Mouse (Mus musculus) stomach, embryonic 16.5 days (tissue): ENCODE results near the gene Mgll. TPM values are rescaled to one million over a fixed set of nuclear protein-coding genes. Genes with fewer than 3 reads are reported as not detected.

Source experiments
- ATAC-seq: fragments of 200-750 bp; cut with Nextera tagmentation; 2 replicates; pipeline ENCODE4 v1.8.0; 2017; ENCODE audit warnings: moderate number of reproducible peaks, moderate TSS enrichment; ENCODE audit not compliant: insufficient read depth, low FRiP score
- H3K27ac ChIP-seq: fragments of 300-500 bp; sonication (generic); 2 replicates; pipeline ENCODE4 v1.5.1; 2014; ENCODE audit warnings: low read length
- H3K27me3 ChIP-seq: fragments of 300-500 bp; sonication (generic); 2 replicates; pipeline ENCODE4 v1.6.1; 2014; ENCODE audit warnings: low read length, control low read depth, mixed read lengths; ENCODE audit not compliant: control insufficient read depth, insufficient read depth
- H3K36me3 ChIP-seq: fragments of 300-500 bp; sonication (generic); 2 replicates; pipeline ENCODE4 v1.6.1; 2014; ENCODE audit warnings: low read length; ENCODE audit not compliant: control insufficient read depth, insufficient read depth
- H3K4me1 ChIP-seq: fragments of 300-500 bp; sonication (generic); 2 replicates; pipeline ENCODE4 v1.6.1; 2014; ENCODE audit warnings: low read length, control low read depth, mixed read lengths; ENCODE audit not compliant: control insufficient read depth, insufficient read depth
- H3K4me2 ChIP-seq: fragments of 300-500 bp; sonication (generic); 2 replicates; pipeline ENCODE4 v1.6.1; 2014; ENCODE audit warnings: low read depth, low read length, mixed read lengths
- H3K4me3 ChIP-seq: fragments of 300-500 bp; sonication (generic); replicated peaks from 2 replicates; pipeline ENCODE4 v1.5.1; 2014; ENCODE audit warnings: mild to moderate bottlenecking, low read length
- H3K9ac ChIP-seq: fragments of 300-500 bp; sonication (generic); 2 replicates; pipeline ENCODE4 v1.6.1; 2014; ENCODE audit warnings: low read length
- H3K9me3 ChIP-seq: fragments of 300-500 bp; sonication (generic); replicated peaks from 2 replicates; pipeline ENCODE4 v1.6.1; 2016; ENCODE audit warnings: low read length, control low read depth; ENCODE audit not compliant: control insufficient read depth
- WGBS: fragments of 180-500 bp; shearing (Covaris S2); extraction: QIAGEN DNeasy Blood & Tissue Kit; methylation state at CpG from one replicate; pipeline ENCODE4 v1.1.7; 2014; 5-methylcytosine and 5-hydroxymethylcytosine counted together
- polyA plus RNA-seq: library from polyadenylated mRNA; unstranded; fragments of >200 nt; fragmentation: Nextera tagmentation; extraction: Ambion mirVana; gene quantifications from 2 replicates; pipeline ENCODE4 v1.2.1, GENCODE M21; 2015

Mgll gene
- polyA plus RNA-seq, 1 experiment from 2014 or later, result 121 TPM

- Histone ChIP-seq H3K9ac (no peak overlapping the region), H3K27ac (peak overlapping the region; percentile 89), H3K4me3 (no peak overlapping the region), H3K4me1 (no peaks in the 10 kb centered on the region), H3K36me3 (no peaks in the 10 kb centered on the region), H3K4me2 (no peak overlapping the region), H3K9me3 (no peaks in the 10 kb centered on the region), H3K27me3 (no peaks in the 10 kb centered on the region)
- WGBS, result 36% methylated on average over 3 of the region's 3 CpGs
- ATAC-seq, result peak; percentile 77
These were observed 34.0 kb upstream of the Mgll start for GRCm38 (mm10) chr6:88690211-88690610.

- Histone ChIP-seq H3K9me3 (0 out of 2 replicates have a peak, but pooled peaks cover under 1% of the 10 kb centered on the region), H3K27me3 (no peaks in the 10 kb centered on the region), H3K4me3 (no peak overlapping the region), H3K36me3 (no peaks in the 10 kb centered on the region), H3K4me1 (no peaks in the 10 kb centered on the region), H3K27ac (no peak overlapping the region), H3K4me2 (no peak overlapping the region), H3K9ac (no peak overlapping the region)
- ATAC-seq, result no peak
- WGBS, result 85% methylated on average over 2 of the region's 2 CpGs
These were observed 32.9 kb upstream of the Mgll start for GRCm38 (mm10) chr6:88691361-88691760.

- WGBS, result 87% methylated on average over 1 of the region's 1 CpGs
- ATAC-seq, result no peak
These were observed 21.3 kb upstream of the Mgll start for GRCm38 (mm10) chr6:88702887-88703286.

GRCm38 (mm10) chr6:88703731-88704130, 20.5 kb upstream of the Mgll start:
- WGBS, result 90% methylated on average over 5 of the region's 5 CpGs
- Histone ChIP-seq H3K4me3 (no peak overlapping the region), H3K9ac (no peak overlapping the region), H3K4me1 (no peaks in the 10 kb centered on the region), H3K27ac (no peak overlapping the region), H3K4me2 (no peak overlapping the region), H3K9me3 (no peaks in the 10 kb centered on the region), H3K27me3 (no peaks in the 10 kb centered on the region), H3K36me3 (no peaks in the 10 kb centered on the region)
- no peak for ATAC-seq

More at GRCm38 (mm10) chr6:88702887-88703286, 21.3 kb upstream of the Mgll start:
- Histone ChIP-seq H3K4me3 (no peak overlapping the region), H3K27ac (no peak overlapping the region), H3K9me3 (no peaks in the 10 kb centered on the region), H3K27me3 (no peaks in the 10 kb centered on the region), H3K36me3 (no peaks in the 10 kb centered on the region), H3K9ac (no peak overlapping the region), H3K4me2 (no peak overlapping the region), H3K4me1 (no peaks in the 10 kb centered on the region)

GRCm38 (mm10) chr6:88708401-88709278, 15.6 kb upstream of the Mgll start:
- 69% methylated on average over 8 of the region's 8 CpGs for WGBS
- Histone ChIP-seq H3K4me1 (no peaks in the 10 kb centered on the region), H3K27ac (no peak overlapping the region), H3K9ac (no peak overlapping the region), H3K36me3 (no peaks in the 10 kb centered on the region), H3K4me2 (no peak overlapping the region), H3K4me3 (no peak overlapping the region), H3K9me3 (no peaks in the 10 kb centered on the region), H3K27me3 (no peaks in the 10 kb centered on the region)
- ATAC-seq, result no peak

- no peaks in the 10 kb centered on the region for H3K27me3 ChIP-seq
- H3K9me3 ChIP-seq, result no peaks in the 10 kb centered on the region
- no peak overlapping the region for H3K9ac ChIP-seq
- no peaks in the 10 kb centered on the region for H3K4me1 ChIP-seq
- ATAC-seq, result no peak
- no peaks in the 10 kb centered on the region for H3K36me3 ChIP-seq
- H3K4me3 ChIP-seq, result no peak overlapping the region
- H3K4me2 ChIP-seq, result no peak overlapping the region
- 83% methylated on average over 1 of the region's 1 CpGs for WGBS
- H3K27ac ChIP-seq, result no peak overlapping the region
These were observed 15.0 kb upstream of the Mgll start for GRCm38 (mm10) chr6:88709279-88709575.

- Histone ChIP-seq H3K4me2 (no peak overlapping the region), H3K9me3 (no peaks in the 10 kb centered on the region), H3K9ac (no peak overlapping the region), H3K27me3 (no peaks in the 10 kb centered on the region), H3K27ac (no peak overlapping the region), H3K4me3 (no peak overlapping the region), H3K36me3 (no peaks in the 10 kb centered on the region), H3K4me1 (no peaks in the 10 kb centered on the region)
- 73% methylated on average over 3 of the region's 3 CpGs for WGBS
- ATAC-seq, result no peak
These were observed 12.9 kb upstream of the Mgll start for GRCm38 (mm10) chr6:88711313-88711712.

GRCm38 (mm10) chr6:88712083-88712482, 12.1 kb upstream of the Mgll start:
- no peaks in the 10 kb centered on the region for H3K4me1 ChIP-seq
- H3K27ac ChIP-seq, result no peak overlapping the region
- ATAC-seq, result no peak
- H3K9me3 ChIP-seq, result no peaks in the 10 kb centered on the region
- H3K27me3 ChIP-seq, result no peaks in the 10 kb centered on the region
- WGBS, result 82% methylated on average over 4 of the region's 4 CpGs
- H3K4me2 ChIP-seq, result no peak overlapping the region
- H3K9ac ChIP-seq, result no peak overlapping the region
- no peak overlapping the region for H3K4me3 ChIP-seq
- H3K36me3 ChIP-seq, result no peaks in the 10 kb centered on the region

- no peaks in the 10 kb centered on the region for H3K36me3 ChIP-seq
These were observed 10.9 kb upstream of the Mgll start for GRCm38 (mm10) chr6:88713320-88713719.

More at GRCm38 (mm10) chr6:88713320-88713719, 10.9 kb upstream of the Mgll start:
- no peaks in the 10 kb centered on the region for H3K4me1 ChIP-seq
- H3K4me3 ChIP-seq, result no peak overlapping the region
- no peak overlapping the region for H3K27ac ChIP-seq
- no peaks in the 10 kb centered on the region for H3K27me3 ChIP-seq
- ATAC-seq, result no peak
- no peak overlapping the region for H3K9ac ChIP-seq
- H3K9me3 ChIP-seq, result no peaks in the 10 kb centered on the region
- H3K4me2 ChIP-seq, result no peak overlapping the region
